23 mouse cellular contexts compared by ENCODE assay signal in the genomic region with DNA sequence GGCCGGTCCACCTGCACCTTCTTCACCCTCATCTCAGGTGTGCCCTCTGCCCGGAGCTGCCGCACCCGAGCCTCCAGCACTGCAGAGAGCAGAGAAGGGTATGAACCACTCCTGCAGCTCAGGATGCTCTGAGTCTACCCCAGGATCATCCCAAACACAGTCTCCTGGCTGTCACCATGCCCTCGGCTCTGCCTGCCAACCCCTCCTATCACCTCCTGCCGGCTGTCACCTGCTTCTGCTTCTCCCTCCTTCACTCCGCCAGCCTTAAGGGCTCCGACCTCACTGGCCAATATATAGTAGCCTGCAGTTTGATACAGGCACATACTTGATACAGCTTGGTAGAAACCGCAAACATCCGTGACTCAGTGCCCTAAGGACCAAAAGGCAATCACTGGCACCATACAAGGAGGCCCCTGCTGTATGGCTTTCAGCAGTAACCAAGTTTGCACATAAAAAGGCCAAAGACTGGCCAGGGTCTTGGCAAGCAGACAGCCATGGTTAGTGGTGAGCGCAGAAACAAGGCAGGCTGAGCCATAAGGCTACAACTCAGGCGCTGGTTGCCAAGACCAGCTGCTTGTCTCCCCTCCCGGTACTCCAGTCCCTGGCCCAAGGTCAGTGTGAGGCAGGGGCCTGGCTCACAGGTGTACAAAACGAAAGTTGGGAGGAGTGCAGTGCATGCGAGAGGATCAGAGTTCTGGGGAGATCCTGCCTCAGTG. TPM values are rescaled to one million over a fixed set of nuclear protein-coding genes. Genes with fewer than 3 reads are reported as not detected.
A peak's percentile ranks its signal among the peaks of the same experiment; 100 is the strongest.
DNase-seq lines count a peak whose midpoint lies in the region; ATAC-seq lines count a peak whose summit lies in the region.
"Had no signal": no experiment of that assay in that cellular context is flagged by ENCODE, and none has a peak within 500 bp of the region (broad histone marks: within the 10 kb centered on the region; RNA-seq: fewer than 3 reads in every experiment).

No protein-coding gene starts in this region.

- peaks cover 11% of the 10 kb centered on the region for H3K4me1 ChIP-seq in hindbrain, embryonic 12.5 days
- peaks cover 9% of the 10 kb centered on the region for H3K4me1 ChIP-seq in hindbrain, embryonic 16.5 days (ENCODE audit: control insufficient read depth, insufficient read depth, low read depth, low read length)

- peaks cover 57% of the 10 kb centered on the region for H3K36me3 ChIP-seq in hindbrain, embryonic 12.5 days
- H3K36me3 ChIP-seq in hindbrain, embryonic 16.5 days (ENCODE audit: control insufficient read depth, insufficient read depth, low read length), result peaks cover 46% of the 10 kb centered on the region

- no peak overlapping the region for H3K27ac ChIP-seq in hindbrain, embryonic 12.5 days
- H3K27ac ChIP-seq in hindbrain, embryonic 16.5 days (ENCODE audit: low read depth, low read length), result no peak overlapping the region
- H3K27ac ChIP-seq: embryonic facial prominence, embryonic 15.5 days; forebrain, embryonic 10.5 days; heart, embryonic 10.5 days; hindbrain, embryonic 13.5 days; intestine, embryonic 15.5 days had no signal

- H3K27me3 ChIP-seq in hindbrain, embryonic 12.5 days, result no peaks in the 10 kb centered on the region
- no peaks in the 10 kb centered on the region for H3K27me3 ChIP-seq in hindbrain, embryonic 16.5 days (replicated peaks; ENCODE audit: control insufficient read depth, insufficient read depth, low read length)
- H3K27me3 ChIP-seq: embryonic facial prominence, embryonic 15.5 days; hindbrain, embryonic 13.5 days; intestine, embryonic 15.5 days; Patski had no signal

- WGBS in hindbrain, embryonic 12.5 days, result 92% methylated on average over 15 of the region's 15 CpGs
- WGBS in hindbrain, embryonic 16.5 days, result 91% methylated on average over 15 of the region's 15 CpGs

- peak overlapping the region; percentile 19; the same call in 1 of the 2 replicates for H3K9ac ChIP-seq in hindbrain, embryonic 12.5 days
- no peak overlapping the region for H3K9ac ChIP-seq in hindbrain, embryonic 16.5 days (ENCODE audit: low read depth, low read length)
- H3K9ac ChIP-seq: embryonic facial prominence, embryonic 15.5 days; hindbrain, embryonic 13.5 days; intestine, embryonic 15.5 days had no signal

- H3K4me2 ChIP-seq in hindbrain, embryonic 12.5 days (replicated peaks), result no peak overlapping the region
- H3K4me2 ChIP-seq in hindbrain, embryonic 16.5 days (ENCODE audit: low read length), result no peak overlapping the region
- H3K4me2 ChIP-seq: embryonic facial prominence, embryonic 15.5 days; hindbrain, embryonic 13.5 days; intestine, embryonic 15.5 days had no signal

- H3K9me3 ChIP-seq in hindbrain, embryonic 12.5 days (replicated peaks), result peaks cover 23% of the 10 kb centered on the region
- peaks cover 23% of the 10 kb centered on the region for H3K9me3 ChIP-seq in hindbrain, embryonic 16.5 days (ENCODE audit: control insufficient read depth, low read length)

- DNase-seq in cerebellum, adult 8-10 months, result peak; percentile 59
- peak; percentile 75 to 77 for DNase-seq in cerebellum, postnatal 14 days
- no peak for DNase-seq in lung, adult 18-20 months
- no peak for DNase-seq in urinary bladder, postnatal 4 days (ENCODE audit: low spot score in 2 of 2)
- no peak for DNase-seq in layer of hippocampus, adult 11-12 months (ENCODE audit: low spot score)
- DNase-seq in frontal cortex, postnatal 25 days (ENCODE audit: low spot score in 2 of 2), result no peak
- DNase-seq: adrenal gland, postnatal 14 days; gastrocnemius, postnatal 36 days; heart, adult 18-20 months; heart, postnatal 10 days; heart, postnatal 4 days; kidney, adult 18-20 months had no signal

- ATAC-seq in hindbrain, embryonic 12.5 days (ENCODE audit: low FRiP score), result no peak
- ATAC-seq in hindbrain, embryonic 16.5 days, result no peak
- ATAC-seq: activated CD4-positive, CD25-positive, alpha-beta regulatory T cell, adult 4 months; forebrain, embryonic 14.5 days; intestine, embryonic 15.5 days; Patski had no signal

- no peak overlapping the region for H3K4me3 ChIP-seq in hindbrain, embryonic 12.5 days
- no peak overlapping the region for H3K4me3 ChIP-seq in hindbrain, embryonic 16.5 days (ENCODE audit: low read length)
- H3K4me3 ChIP-seq: embryonic facial prominence, embryonic 15.5 days; erythroblast, embryonic 14.5 days; forebrain, embryonic 10.5 days; heart, embryonic 10.5 days; hindbrain, embryonic 13.5 days; intestine, embryonic 15.5 days had no signal

RNA-seq across cellular contexts. Expression of a gene that starts 2.6 kb away (rescaled TPM):
- polyA plus RNA-seq in hindbrain, embryonic 12.5 days (2016; fragmentation: Nextera tagmentation; extraction: Ambion mirVana), result 42.7 and 47.5 TPM in 2 replicates
- 37.1 and 50.6 TPM in 2 replicates for polyA plus RNA-seq in hindbrain, embryonic 16.5 days (2015; fragmentation: Nextera tagmentation; extraction: Ambion mirVana)

RNA-seq across cellular contexts. Expression of a gene that starts 11.1 kb away (rescaled TPM):
- 0.42 and 0.72 TPM in 2 replicates for polyA plus RNA-seq in hindbrain, embryonic 12.5 days (2016; fragmentation: Nextera tagmentation; extraction: Ambion mirVana)
- polyA plus RNA-seq in hindbrain, embryonic 16.5 days (2015; fragmentation: Nextera tagmentation; extraction: Ambion mirVana), result 1.9 and 3.1 TPM in 2 replicates
- polyA plus RNA-seq: activated CD4-positive, CD25-positive, alpha-beta regulatory T cell, adult 4 months; erythroblast, embryonic 14.5 days had no signal

RNA-seq across cellular contexts. Expression of a gene that starts 22.9 kb away (rescaled TPM):
- polyA plus RNA-seq in hindbrain, embryonic 12.5 days (2016; fragmentation: Nextera tagmentation; extraction: Ambion mirVana), result 103 and 108 TPM in 2 replicates
- 74.2 and 101 TPM in 2 replicates for polyA plus RNA-seq in hindbrain, embryonic 16.5 days (2015; fragmentation: Nextera tagmentation; extraction: Ambion mirVana)

RNA-seq across cellular contexts. Expression of a gene that starts 27.4 kb away (rescaled TPM):
- 0.45 and 0.48 TPM in 2 replicates for polyA plus RNA-seq in hindbrain, embryonic 12.5 days (2016; fragmentation: Nextera tagmentation; extraction: Ambion mirVana)
- polyA plus RNA-seq in hindbrain, embryonic 16.5 days (2015; fragmentation: Nextera tagmentation; extraction: Ambion mirVana), result 1.2 and 1.4 TPM in 2 replicates
- polyA plus RNA-seq: activated CD4-positive, CD25-positive, alpha-beta regulatory T cell, adult 4 months; forebrain, embryonic 10.5 days; heart, embryonic 10.5 days had no signal

RNA-seq across cellular contexts. Expression of a gene that starts 33.3 kb away (rescaled TPM):
- 2.3 and 2.7 TPM in 2 replicates for polyA plus RNA-seq in hindbrain, embryonic 12.5 days (2016; fragmentation: Nextera tagmentation; extraction: Ambion mirVana)
- polyA plus RNA-seq in hindbrain, embryonic 16.5 days (2015; fragmentation: Nextera tagmentation; extraction: Ambion mirVana), result 2.6 and 3.0 TPM in 2 replicates

Comparison
In these comparisons a context has a peak if more than half of its experiments do, and no peak if none do; other contexts are left out.
1. DNase-seq: peak in cerebellum, adult 8-10 months (single experiment) and cerebellum, postnatal 14 days (2 of 2); none in lung, adult 18-20 months (0 of 2), urinary bladder, postnatal 4 days (0 of 2), layer of hippocampus, adult 11-12 months (single experiment) and frontal cortex, postnatal 25 days (0 of 2).